25 mouse cellular contexts compared by ENCODE assay signal in the genomic region with DNA sequence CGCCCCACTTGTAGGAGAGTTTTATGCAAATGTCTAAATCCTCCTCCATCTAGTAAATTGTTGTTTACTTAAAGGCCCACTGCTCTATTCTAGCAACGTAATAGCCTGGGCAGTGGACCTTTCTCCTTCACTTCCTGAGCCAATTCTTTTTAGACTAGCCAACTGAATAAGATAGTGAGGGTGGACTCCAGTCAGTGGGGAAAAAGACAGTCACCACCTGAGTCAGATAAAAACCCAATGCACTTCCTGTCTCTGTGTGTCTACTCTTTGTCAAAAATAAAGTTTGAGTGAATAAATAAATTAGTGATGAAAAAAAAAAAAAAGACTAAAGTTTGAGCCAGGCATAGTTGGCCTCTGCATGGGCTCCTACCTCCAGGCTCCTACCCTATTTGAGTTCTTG. TPM values are rescaled to one million over a fixed set of nuclear protein-coding genes. Genes with fewer than 3 reads are reported as not detected.
DNase-seq lines count a peak whose midpoint lies in the region; ATAC-seq and TF ChIP-seq lines count a peak whose summit lies in the region.
"Had no signal": no experiment of that assay in that cellular context is flagged by ENCODE, and none has a peak within 500 bp of the region (broad histone marks: within the 10 kb centered on the region; RNA-seq: fewer than 3 reads in every experiment).

No protein-coding gene starts in this region.

- H3K9me3 ChIP-seq in ES-Bruce4 (replicated peaks; ENCODE audit: control insufficient read depth, insufficient read depth, low read length, poor library complexity, severe bottlenecking) = no peaks in the 10 kb centered on the region
- H3K9me3 ChIP-seq: embryonic facial prominence, embryonic 15.5 days; forebrain, embryonic 10.5 days; G1E; heart, embryonic 12.5 days; hindbrain, embryonic 13.5 days had no signal

- no peak for DNase-seq in heart, postnatal 14 days
- no peak for DNase-seq in left cerebral cortex, adult 11 months (ENCODE audit: low spot score)
- no peak for DNase-seq in thymus, adult 2 months
- DNase-seq: adrenal gland, adult 2 months; adrenal gland, postnatal 25 days; B cell, adult 2 months; cerebellum, adult 11 months; cerebellum, adult 8-10 months; cerebellum, postnatal 14 days; embryo, embryonic 11 days; gastrocnemius, adult 2 months; gastrocnemius, postnatal 25 days; heart, postnatal 4 days had no signal

- WGBS in thymus, adult 2 months = 85% methylated on average over 2 of the region's 2 CpGs

- peaks cover 9% of the 10 kb centered on the region; the same call in 1 of the 2 replicates for H3K36me3 ChIP-seq in ES-Bruce4 (ENCODE audit: control insufficient read depth, insufficient read depth, low read length, poor library complexity, severe bottlenecking)
- no peaks in the 10 kb centered on the region for H3K36me3 ChIP-seq in thymus, adult 2 months (ENCODE audit: control insufficient read depth, insufficient read depth, low read length)

- no peaks in the 10 kb centered on the region for H3K4me1 ChIP-seq in ES-Bruce4 (ENCODE audit: control insufficient read depth, insufficient read depth, low read length)
- peaks cover 53% of the 10 kb centered on the region for H3K4me1 ChIP-seq in bone marrow macrophage, adult 2 months (ENCODE audit: control insufficient read depth, insufficient read depth, low read length)
- no peaks in the 10 kb centered on the region for H3K4me1 ChIP-seq in thymus, adult 2 months (replicated peaks; ENCODE audit: control insufficient read depth, insufficient read depth, low read length)
- H3K4me1 ChIP-seq: embryonic facial prominence, embryonic 15.5 days; forebrain, embryonic 10.5 days; hindbrain, embryonic 13.5 days had no signal

- peak; percentile 23; the same call in 1 of the 2 replicates for ATAC-seq in megakaryocyte, adult 5-6 weeks (ENCODE audit: poor library complexity, severe bottlenecking)
- ATAC-seq: forebrain, embryonic 14.5 days; intestine, postnatal 0 days had no signal

- no peak overlapping the region for H3K9ac ChIP-seq in ES-Bruce4 (ENCODE audit: low read depth, poor library complexity, severe bottlenecking)
- H3K9ac ChIP-seq: embryonic facial prominence, embryonic 15.5 days; heart, embryonic 12.5 days; hindbrain, embryonic 13.5 days had no signal

- H3K27ac ChIP-seq in ES-Bruce4 (ENCODE audit: insufficient read depth, low read length) = peak overlapping the region; percentile 57; the same call in 1 of the 2 replicates
- peak overlapping the region; percentile 84 for H3K27ac ChIP-seq in bone marrow macrophage, adult 2 months (ENCODE audit: insufficient read depth, low read depth, low read length)
- H3K27ac ChIP-seq in thymus, adult 2 months (ENCODE audit: control insufficient read depth, insufficient read depth, low read length) = no peak overlapping the region
- H3K27ac ChIP-seq: embryonic facial prominence, embryonic 15.5 days; forebrain, embryonic 10.5 days; gastrocnemius, adult 2 months; hindbrain, embryonic 13.5 days had no signal

- intact Hi-C loops in heart, postnatal 14 days (cut with DNase I) = no loop called here

- no peak for TF ChIP-seq POLR2A in ES-Bruce4 (IDR thresholded peaks at IDR 0.05; ENCODE audit: insufficient read depth, low read length)
- TF ChIP-seq POLR2A in bone marrow macrophage, adult 2 months (IDR thresholded peaks at IDR 0.05; ENCODE audit: borderline replicate concordance, low read depth, low read length) = no peak
- no peak for TF ChIP-seq POLR2A in thymus, adult 2 months (IDR thresholded peaks at IDR 0.05; ENCODE audit: control insufficient read depth, extremely low read depth, insufficient read depth, low read length, poor library complexity)

- no peaks in the 10 kb centered on the region for H3K27me3 ChIP-seq in ES-Bruce4 (ENCODE audit: control insufficient read depth, insufficient read depth, low read length, poor library complexity, severe bottlenecking)
- no peaks in the 10 kb centered on the region for H3K27me3 ChIP-seq in thymus, adult 2 months (ENCODE audit: control insufficient read depth, insufficient read depth, low read length)
- H3K27me3 ChIP-seq: CH12.LX; embryonic facial prominence, embryonic 15.5 days; heart, embryonic 12.5 days; hindbrain, embryonic 13.5 days had no signal

- H3K4me3 ChIP-seq in ES-Bruce4 (ENCODE audit: low read depth, low read length) = no peak overlapping the region
- H3K4me3 ChIP-seq in bone marrow macrophage, adult 2 months (ENCODE audit: insufficient read depth, low read length) = no peak overlapping the region
- no peak overlapping the region for H3K4me3 ChIP-seq in thymus, adult 2 months (ENCODE audit: control insufficient read depth, insufficient read depth, low read length)
- H3K4me3 ChIP-seq: embryonic facial prominence, embryonic 15.5 days; erythroblast, embryonic 14.5 days; forebrain, embryonic 10.5 days; gastrocnemius, adult 2 months; heart, embryonic 12.5 days; hindbrain, embryonic 13.5 days had no signal

- no peak for TF ChIP-seq CTCF in ES-Bruce4 (IDR thresholded peaks at IDR 0.05; ENCODE audit: low read depth, low read length)
- no peak for TF ChIP-seq CTCF in bone marrow macrophage, adult 2 months (IDR thresholded peaks at IDR 0.05; ENCODE audit: low read depth, low read length)
- no peak for TF ChIP-seq CTCF in thymus, adult 2 months (IDR thresholded peaks at IDR 0.05; ENCODE audit: borderline replicate concordance, control insufficient read depth, extremely low read depth, insufficient read depth, low read length, poor library complexity)

- no peak for TF ChIP-seq EP300 in ES-Bruce4 (IDR thresholded peaks at IDR 0.05; ENCODE audit: insufficient read depth, low read depth, low read length)

RNA-seq across cellular contexts. Expression of gene Pisd, which starts 25.8 kb away (rescaled TPM):
- polyA plus RNA-seq in ES-Bruce4 (2011; ENCODE audit: insufficient read depth, insufficient read length, low read depth, missing spikeins) = 59.0 and 65.7 TPM in 2 replicates
- polyA plus RNA-seq in bone marrow macrophage, adult 2 months (2012; ENCODE audit: insufficient read depth, insufficient read length, missing spikeins) = 103 and 109 TPM in 2 replicates
- total RNA-seq in megakaryocyte, adult 5-6 weeks (2015) = 51.6 and 52.1 TPM in 2 replicates
- total RNA-seq in megakaryocyte, adult 5-6 weeks (2017) = 69.5 and 81.6 TPM in 2 replicates
- 10 to 100 TPM; 26.8 to 28.7 TPM for total RNA-seq in heart, postnatal 14 days (2021)
- polyA plus RNA-seq in thymus, adult 2 months (2012; rRNA removed) = 38.1 and 39.8 TPM in 2 replicates
